Mouse (Mus musculus) brain, embryonic 14.5 days (tissue): ENCODE data around the gene Htr1a. TPM values are rescaled to one million over a fixed set of nuclear protein-coding genes. Genes with fewer than 3 reads are reported as not detected.

Experiments
- DNase-seq: peaks from one replicate; pipeline ENCODE4 v3.0.0-alpha.2; 2011; ENCODE audit warnings: low read depth
- CTCF ChIP-seq: fragments of 200-500 bp; IDR thresholded peaks from 2 replicates; pipeline ENCODE4 v1.5.1; 2012; ENCODE audit warnings: inconsistent platforms, mild to moderate bottlenecking, moderate library complexity, borderline replicate concordance; ENCODE audit not compliant: insufficient read depth, insufficient read length; ENCODE audit errors: extremely low read depth
- POLR2A ChIP-seq: fragments of 200-500 bp; IDR thresholded peaks from 2 replicates; pipeline ENCODE4 v1.6.1; 2012; ENCODE audit warnings: mild to moderate bottlenecking, inconsistent platforms, borderline replicate concordance; ENCODE audit not compliant: poor library complexity, insufficient read depth, insufficient read length, severe bottlenecking; ENCODE audit errors: extremely low read depth
- polyA plus RNA-seq: library from polyadenylated mRNA; depleted of rRNA; stranded (reverse); fragments of >200 nt; gene quantifications from 2 replicates; pipeline ENCODE4 v1.2.3, GENCODE M21; 2012; rRNA removed

Gene Htr1a
- polyA plus RNA-seq, result 1.3 and 2.3 TPM in 2 replicates

DNA sequence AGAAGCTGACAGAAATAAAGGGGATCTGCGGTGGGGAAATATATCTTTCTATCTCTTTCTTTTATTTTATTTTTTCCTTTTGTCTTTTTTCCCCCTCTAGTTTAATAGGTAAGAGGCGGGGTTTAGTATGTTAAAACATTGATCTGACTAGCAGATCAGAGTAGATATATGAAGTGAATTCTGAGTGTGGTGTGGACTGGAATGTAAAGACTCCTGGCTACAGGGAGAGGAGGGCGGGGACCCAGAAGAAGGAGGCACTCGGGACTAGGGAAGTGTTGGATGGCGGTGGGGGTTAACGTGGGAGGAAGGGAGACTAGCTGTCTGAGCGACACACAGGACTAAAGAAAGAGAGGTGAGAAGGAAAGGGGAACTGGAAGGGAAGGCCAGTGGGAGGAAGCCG, at the start of gene Htr1a:
Htr1a (plus strand) TSS at position 301 of the 400 bp plus-strand sequence.
- TF ChIP-seq POLR2A (no peak), CTCF (no peak)

DNA sequence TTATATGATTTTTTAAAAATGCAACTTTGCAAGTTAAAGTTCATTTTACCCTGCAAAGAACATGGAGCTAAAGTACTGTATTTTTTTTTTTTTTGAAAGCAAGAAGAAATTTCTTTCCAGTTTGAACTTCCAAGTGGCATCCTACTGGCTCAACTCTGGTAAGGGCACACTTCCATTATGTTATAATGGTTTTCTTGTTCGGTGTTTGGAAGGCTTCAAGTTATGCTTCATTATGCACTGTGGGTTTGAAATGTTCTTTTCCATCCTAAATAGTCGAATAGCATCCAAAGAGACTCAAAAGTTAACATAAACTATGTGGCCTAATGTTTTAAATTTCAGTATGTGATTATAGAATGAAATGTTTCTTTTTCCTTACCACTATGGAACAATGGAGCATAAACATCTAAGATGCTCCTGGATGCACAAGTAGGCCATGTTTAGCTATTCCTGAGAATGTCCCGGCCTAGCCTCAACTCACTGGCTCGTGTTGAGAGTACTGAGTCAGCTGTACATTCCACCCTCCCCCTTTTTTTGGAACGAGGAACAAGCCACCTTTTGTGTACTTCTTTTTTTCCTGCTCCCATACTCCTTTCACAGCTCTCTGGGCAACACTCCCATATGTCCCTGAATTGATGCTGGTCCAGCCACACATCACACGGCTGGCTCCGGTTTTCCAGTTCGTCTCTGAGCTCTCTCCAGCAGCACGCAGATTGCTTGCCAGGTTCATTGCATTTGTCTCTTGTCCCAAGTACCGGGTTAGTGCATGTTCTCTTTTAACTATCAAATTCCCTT, 31.7 kb upstream of the Htr1a start:
- TF ChIP-seq CTCF (no peak), POLR2A (no peak)
- peak; percentile 93 for DNase-seq

More for the DNA sequence above, at the start of gene Htr1a:
- no peak for DNase-seq

DNA sequence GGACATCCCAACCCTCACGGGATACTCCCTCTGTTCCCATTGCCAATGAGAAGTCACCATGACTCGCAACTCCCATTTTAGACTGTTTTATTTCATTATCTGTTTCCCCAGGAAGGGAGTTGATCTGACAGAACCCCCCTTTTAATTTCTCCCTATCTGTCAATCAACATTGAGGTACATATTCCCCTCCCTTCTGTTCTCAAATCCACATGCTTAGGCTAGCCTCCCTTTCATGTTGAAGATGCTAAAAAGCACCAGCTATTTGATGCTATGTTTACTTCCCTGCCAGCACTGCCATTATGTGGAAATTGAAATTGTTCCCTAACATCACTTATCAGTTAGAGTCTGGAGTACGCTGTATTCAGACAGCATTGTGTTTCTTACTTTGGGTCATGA, 31.1 kb upstream of the Htr1a start:
- TF ChIP-seq POLR2A (no peak), CTCF (no peak)
- DNase-seq, result no peak

DNA sequence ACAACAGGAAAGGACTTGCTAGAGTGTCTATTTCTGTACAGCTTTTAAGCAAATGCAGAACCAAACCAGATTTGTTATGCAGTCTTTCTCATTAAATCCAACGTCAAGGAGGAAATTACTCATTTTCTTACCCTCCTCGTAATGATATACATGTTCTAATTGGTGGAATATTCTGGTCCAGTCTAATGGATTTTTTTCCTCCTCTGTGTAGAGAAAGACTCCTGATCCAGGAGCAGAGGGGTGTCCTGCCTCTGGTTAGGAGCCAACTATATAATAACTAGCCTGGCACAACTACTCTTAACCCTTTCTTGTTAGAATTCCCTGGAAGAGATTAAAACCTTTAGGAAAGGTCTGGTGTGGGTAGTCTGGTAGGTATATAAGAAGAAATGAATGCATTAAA, 10.3 kb upstream of the Htr1a start:
- peak; percentile 76 for DNase-seq
- TF ChIP-seq CTCF (no peak), POLR2A (no peak)

DNA sequence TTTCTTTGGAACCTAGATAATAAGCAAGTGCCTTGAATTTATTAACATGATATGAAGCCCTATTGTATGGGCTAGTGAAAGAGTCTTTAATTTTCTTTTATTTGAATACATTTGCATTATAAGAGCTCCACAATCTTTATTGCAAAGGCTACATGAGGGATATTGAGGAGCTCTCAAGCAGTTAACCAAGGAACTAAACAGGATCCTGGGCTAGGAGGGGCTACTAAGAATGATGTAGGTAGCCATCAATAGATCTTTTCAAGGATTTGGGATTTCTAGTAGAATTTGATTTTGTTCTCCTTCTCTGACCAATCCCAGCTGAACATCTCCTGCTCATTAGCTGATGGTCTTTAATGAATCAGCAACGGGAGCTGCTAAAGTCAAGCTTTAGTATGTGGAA, 9.8 kb upstream of the Htr1a start:
- TF ChIP-seq CTCF (no peak), POLR2A (no peak)
- peak; percentile 74 for DNase-seq

DNA sequence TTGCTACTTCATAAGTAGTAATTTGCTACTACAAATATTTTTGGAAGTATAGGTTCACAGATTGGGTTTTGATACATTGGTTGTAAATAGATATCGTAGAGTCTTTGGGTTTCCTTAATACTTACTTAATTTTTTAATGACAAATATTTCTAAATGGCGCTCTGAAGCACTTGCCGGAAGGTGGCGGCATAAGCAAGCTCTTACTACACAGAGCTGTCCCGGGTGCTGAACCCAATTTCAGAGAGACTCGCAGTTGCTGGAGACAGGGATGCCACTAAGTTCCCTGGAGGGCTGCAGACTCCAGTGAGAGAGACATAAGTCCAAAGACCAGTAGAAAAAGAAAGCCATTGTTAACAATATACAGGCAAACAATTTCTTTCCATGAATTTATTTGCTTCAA, 863 bp upstream of the Htr1a start:
- DNase-seq, result peak; percentile 86
- peak; percentile 82 for TF ChIP-seq CTCF
- TF ChIP-seq POLR2A, result no peak

DNA sequence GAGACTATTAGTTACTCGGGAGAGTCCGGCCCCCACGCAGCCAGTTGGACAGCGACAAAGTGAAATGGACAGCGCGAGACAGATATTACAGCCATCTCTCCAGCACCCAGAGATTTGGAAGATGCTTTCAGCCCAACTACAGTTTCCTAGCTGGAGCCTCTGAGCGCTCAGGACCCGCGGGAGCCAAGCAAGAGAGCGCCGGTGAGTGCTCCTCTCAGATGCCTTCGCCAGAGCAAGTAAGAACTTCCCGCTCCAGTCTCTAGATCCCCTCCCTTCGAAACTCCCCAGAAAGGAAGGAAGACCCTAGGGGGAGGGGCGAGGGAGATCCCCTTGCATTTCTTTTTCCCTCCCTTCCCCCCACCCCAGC, 415 bp downstream of the Htr1a start:
- TF ChIP-seq POLR2A (no peak), CTCF (no peak)
- peak; percentile 27 for DNase-seq

DNA sequence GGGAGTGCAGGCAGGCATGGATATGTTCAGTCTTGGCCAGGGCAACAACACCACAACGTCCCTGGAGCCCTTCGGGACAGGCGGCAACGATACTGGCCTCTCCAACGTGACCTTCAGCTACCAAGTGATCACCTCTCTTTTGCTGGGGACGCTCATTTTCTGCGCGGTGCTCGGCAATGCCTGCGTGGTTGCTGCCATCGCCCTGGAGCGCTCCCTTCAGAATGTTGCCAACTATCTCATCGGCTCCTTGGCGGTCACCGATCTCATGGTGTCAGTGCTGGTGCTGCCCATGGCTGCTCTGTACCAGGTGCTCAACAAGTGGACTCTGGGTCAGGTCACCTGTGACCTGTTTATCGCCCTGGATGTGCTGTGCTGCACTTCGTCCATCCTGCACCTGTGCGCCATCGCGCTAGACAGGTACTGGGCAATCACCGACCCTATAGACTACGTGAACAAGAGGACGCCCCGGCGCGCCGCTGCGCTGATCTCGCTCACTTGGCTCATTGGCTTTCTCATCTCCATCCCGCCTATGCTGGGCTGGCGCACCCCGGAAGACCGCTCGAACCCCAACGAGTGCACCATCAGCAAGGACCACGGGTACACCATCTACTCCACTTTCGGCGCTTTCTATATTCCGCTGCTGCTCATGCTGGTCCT, 927 bp downstream of the Htr1a start:
- peak; percentile 46 for DNase-seq

DNA sequence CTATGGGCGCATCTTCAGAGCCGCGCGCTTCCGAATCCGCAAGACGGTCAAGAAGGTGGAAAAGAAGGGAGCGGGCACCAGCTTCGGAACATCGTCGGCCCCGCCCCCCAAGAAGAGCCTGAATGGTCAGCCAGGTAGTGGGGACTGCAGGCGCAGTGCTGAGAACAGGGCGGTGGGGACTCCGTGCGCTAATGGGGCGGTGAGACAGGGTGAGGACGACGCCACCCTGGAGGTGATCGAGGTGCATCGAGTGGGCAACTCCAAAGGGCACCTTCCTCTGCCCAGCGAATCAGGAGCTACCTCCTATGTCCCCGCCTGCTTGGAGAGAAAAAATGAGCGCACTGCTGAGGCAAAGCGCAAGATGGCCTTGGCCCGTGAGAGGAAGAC, 1.4 kb downstream of the Htr1a start:
- peak; percentile 19 for DNase-seq
- no peak for TF ChIP-seq POLR2A

More for the DNA sequence above, 927 bp downstream of the Htr1a start:
- TF ChIP-seq CTCF (no peak), POLR2A (no peak)

DNA sequence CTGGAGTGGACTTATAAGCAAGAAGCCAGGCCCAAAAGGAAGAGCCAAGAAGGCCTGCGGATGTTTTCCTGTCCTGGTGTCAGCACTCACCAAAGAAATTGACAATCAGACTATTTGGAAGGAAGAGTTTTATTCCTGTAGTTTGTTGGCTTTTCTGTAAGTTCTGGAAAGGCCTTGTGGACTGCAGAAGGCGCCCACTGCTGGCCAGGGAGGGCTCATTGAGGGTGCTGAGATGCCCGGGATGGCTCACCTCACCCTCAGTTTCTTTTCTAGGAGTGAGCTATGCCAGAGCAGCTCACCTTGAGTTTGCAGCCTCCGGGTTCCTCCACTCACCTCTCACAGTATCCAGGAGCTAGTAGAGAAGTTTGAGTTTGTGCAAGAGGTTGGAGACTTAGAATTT, 2.8 kb downstream of the Htr1a start:
- no peak for DNase-seq

DNA sequence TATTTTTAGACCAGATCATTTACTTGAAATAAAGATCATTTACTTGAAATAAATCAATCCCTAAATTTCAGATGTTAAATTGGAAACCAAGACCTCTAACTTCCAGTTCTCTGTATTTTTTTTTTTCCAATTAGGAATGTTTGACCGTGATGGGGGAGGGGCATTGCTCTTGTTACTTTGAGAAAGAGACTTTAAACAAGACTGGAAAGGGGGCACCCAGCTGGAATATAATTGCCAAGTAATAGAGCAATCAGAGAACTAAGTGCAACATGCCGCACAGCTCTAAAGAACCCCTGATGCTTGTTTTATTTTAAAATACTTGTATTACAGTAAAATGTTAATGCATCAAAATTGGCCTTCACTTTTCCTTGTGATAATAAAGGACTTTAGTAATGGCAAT, 4.3 kb downstream of the Htr1a start:
- TF ChIP-seq POLR2A (no peak), CTCF (no peak)
- peak; percentile 74 for DNase-seq

More for the DNA sequence above, 2.8 kb downstream of the Htr1a start:
- no peak for TF ChIP-seq POLR2A
- TF ChIP-seq CTCF, result peak; percentile 28; the same call in 1 of the 2 replicates

DNA sequence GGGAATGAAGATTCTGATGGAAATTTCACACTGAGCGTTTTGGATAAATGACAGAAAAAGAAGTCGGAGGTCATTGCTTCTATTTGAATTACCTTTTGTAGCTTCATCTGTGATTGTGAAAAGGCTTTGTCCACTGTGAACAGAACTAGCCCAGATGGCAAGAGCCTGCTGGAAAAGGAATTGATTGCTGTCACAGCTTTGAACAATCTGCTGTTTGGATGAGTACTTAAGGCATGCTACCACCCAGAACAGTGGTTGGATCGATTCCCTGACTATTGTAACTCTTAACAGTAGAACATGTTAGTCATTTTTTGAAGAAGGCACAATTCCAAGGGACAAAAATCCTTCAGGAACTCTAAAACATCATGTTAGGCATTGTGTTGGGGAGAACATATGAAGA, 8.1 kb downstream of the Htr1a start:
- TF ChIP-seq POLR2A (no peak), CTCF (no peak)
- peak; percentile 22 for DNase-seq

Other genes with a start within 250 kb of the Htr1a start
- 18.7 and 21.7 TPM in 2 replicates for gene Rnf180, start 148.8 kb upstream of the Htr1a start, polyA plus RNA-seq